9 mouse cellular contexts compared by ENCODE assay signal in genomic region chr2:27026857-27027617, GRCm38 (mm10). TPM values are rescaled to one million over a fixed set of nuclear protein-coding genes. Genes with fewer than 3 reads are reported as not detected.
A peak's percentile ranks its signal among the peaks of the same experiment; 100 is the strongest.
DNase-seq lines count a peak whose midpoint lies in the region; ATAC-seq and TF ChIP-seq lines count a peak whose summit lies in the region.
"Had no signal": no experiment of that assay in that cellular context is flagged by ENCODE, and none has a peak within 500 bp of the region (broad histone marks: within the 10 kb centered on the region; RNA-seq: fewer than 3 reads in every experiment).

No protein-coding gene starts in this region.

- 35% methylated on average over 10 of the region's 10 CpGs for WGBS in bone marrow, adult 2 months
- WGBS in hindbrain, embryonic 15.5 days, result 70% methylated on average over 10 of the region's 10 CpGs
- WGBS in midbrain, embryonic 15.5 days, result 73% methylated on average over 10 of the region's 10 CpGs

- H3K4me2 ChIP-seq in hindbrain, embryonic 15.5 days, result peak overlapping the region; percentile 56
- peak overlapping the region; percentile 80 for H3K4me2 ChIP-seq in midbrain, embryonic 15.5 days

- peak overlapping the region; percentile 55 for H3K4me3 ChIP-seq in bone marrow, adult 2 months (replicated peaks; ENCODE audit: control insufficient read depth, low read depth, low read length)
- peak overlapping the region; percentile 42 for H3K4me3 ChIP-seq in hindbrain, embryonic 15.5 days
- peak overlapping the region; percentile 47 for H3K4me3 ChIP-seq in midbrain, embryonic 15.5 days
- H3K4me3 ChIP-seq: liver, embryonic 15.5 days had no signal

- TF ChIP-seq POLR2A in bone marrow, adult 2 months (IDR thresholded peaks at IDR 0.05; ENCODE audit: borderline replicate concordance, control insufficient read depth, low read depth, low read length), result no peak

- ATAC-seq in hindbrain, embryonic 15.5 days (ENCODE audit: low FRiP score, low read depth), result no peak
- ATAC-seq in midbrain, embryonic 15.5 days (replicated peaks), result no peak
- ATAC-seq in frontal cortex, adult (ENCODE audit: low TSS enrichment), result no peak

- peak overlapping the region; percentile 84 for H3K27ac ChIP-seq in bone marrow, adult 2 months (ENCODE audit: control insufficient read depth, insufficient read depth, low read depth, low read length, poor library complexity)
- H3K27ac ChIP-seq in hindbrain, embryonic 15.5 days (replicated peaks), result peak overlapping the region; percentile 61
- peak overlapping the region; percentile 72 for H3K27ac ChIP-seq in midbrain, embryonic 15.5 days
- H3K27ac ChIP-seq: liver, embryonic 15.5 days had no signal

- H3K9ac ChIP-seq in hindbrain, embryonic 15.5 days, result peak overlapping the region; percentile 39
- peak overlapping the region; percentile 56 for H3K9ac ChIP-seq in midbrain, embryonic 15.5 days
- H3K9ac ChIP-seq: liver, embryonic 15.5 days had no signal

- DNase-seq in cerebellum, postnatal 14 days, result peak; percentile 59 to 64
- DNase-seq in layer of hippocampus, postnatal 25 days (ENCODE audit: extremely low spot score in 1 of 2, low spot score in 1 of 2), result no peak
- DNase-seq in ovary, postnatal 14 days (ENCODE audit: low spot score), result no peak

- peaks cover 8% of the 10 kb centered on the region; the same call in 1 of the 2 replicates for H3K27me3 ChIP-seq in hindbrain, embryonic 15.5 days
- H3K27me3 ChIP-seq in midbrain, embryonic 15.5 days (replicated peaks), result 0 out of 2 replicates have a peak, but pooled peaks cover 9% of the 10 kb centered on the region

- no peaks in the 10 kb centered on the region for H3K9me3 ChIP-seq in hindbrain, embryonic 15.5 days
- H3K9me3 ChIP-seq in midbrain, embryonic 15.5 days, result no peaks in the 10 kb centered on the region
- H3K9me3 ChIP-seq: liver, embryonic 15.5 days had no signal

- no peak for TF ChIP-seq CTCF in bone marrow, adult 2 months (IDR thresholded peaks at IDR 0.05; ENCODE audit: control insufficient read depth, insufficient read depth, low read length)

- H3K4me1 ChIP-seq in bone marrow, adult 2 months (ENCODE audit: control insufficient read depth, insufficient read depth, low read length), result peaks cover 4% of the 10 kb centered on the region; the same call in 1 of the 2 replicates
- peaks cover 14% of the 10 kb centered on the region for H3K4me1 ChIP-seq in hindbrain, embryonic 15.5 days (replicated peaks)
- H3K4me1 ChIP-seq in midbrain, embryonic 15.5 days, result peaks cover 19% of the 10 kb centered on the region

- H3K36me3 ChIP-seq in hindbrain, embryonic 15.5 days, result no peaks in the 10 kb centered on the region
- no peaks in the 10 kb centered on the region for H3K36me3 ChIP-seq in midbrain, embryonic 15.5 days (replicated peaks)
- H3K36me3 ChIP-seq: liver, embryonic 15.5 days had no signal

RNA-seq across cellular contexts. Expression of gene Slc2a6, which starts 0.8 kb away (rescaled TPM):
- 6.3 and 26.1 TPM in 2 replicates for polyA plus RNA-seq in bone marrow, adult 2 months (2011; ENCODE audit: insufficient read depth, insufficient read length, low replicate concordance, missing spikeins)
- 13.8 and 14.1 TPM in 2 replicates for polyA plus RNA-seq in hindbrain, embryonic 15.5 days (2015; fragmentation: Nextera tagmentation; extraction: Ambion mirVana)
- 9.0 and 9.3 TPM in 2 replicates for polyA plus RNA-seq in midbrain, embryonic 15.5 days (2015; fragmentation: Nextera tagmentation; extraction: Ambion mirVana)
- 10 to 100 TPM; 40.1 to 40.4 TPM for total RNA-seq in layer of hippocampus, postnatal 25 days (2021)

RNA-seq across cellular contexts. Expression of gene Cacfd1, which starts 17.3 kb away (rescaled TPM):
- 11.8 and 20.8 TPM in 2 replicates for polyA plus RNA-seq in bone marrow, adult 2 months (2011; ENCODE audit: insufficient read depth, insufficient read length, low replicate concordance, missing spikeins)
- polyA plus RNA-seq in hindbrain, embryonic 15.5 days (2015; fragmentation: Nextera tagmentation; extraction: Ambion mirVana), result 103 and 105 TPM in 2 replicates
- 123 and 126 TPM in 2 replicates for polyA plus RNA-seq in midbrain, embryonic 15.5 days (2015; fragmentation: Nextera tagmentation; extraction: Ambion mirVana)
- total RNA-seq in layer of hippocampus, postnatal 25 days (2021), result 10 to 100 TPM; 39.5 to 44.1 TPM

RNA-seq across cellular contexts. Expression of gene Mymk, which starts 44.9 kb away (rescaled TPM):
- not detected in 2 replicates for polyA plus RNA-seq in bone marrow, adult 2 months (2011; ENCODE audit: insufficient read depth, insufficient read length, low replicate concordance, missing spikeins)
- 0.22 and 0.35 TPM in 2 replicates for polyA plus RNA-seq in hindbrain, embryonic 15.5 days (2015; fragmentation: Nextera tagmentation; extraction: Ambion mirVana)
- 0.14 TPM in 2 replicates for polyA plus RNA-seq in midbrain, embryonic 15.5 days (2015; fragmentation: Nextera tagmentation; extraction: Ambion mirVana)
- under 1 TPM; 0.61 to 0.71 TPM for total RNA-seq in layer of hippocampus, postnatal 25 days (2021)

RNA-seq across cellular contexts. Expression of gene Adamtsl2, which starts 52.1 kb away (rescaled TPM):
- 0.85 TPM in 1 of 2 replicates, not detected in the other for polyA plus RNA-seq in bone marrow, adult 2 months (2011; ENCODE audit: insufficient read depth, insufficient read length, low replicate concordance, missing spikeins)
- 8.0 and 10.4 TPM in 2 replicates for polyA plus RNA-seq in hindbrain, embryonic 15.5 days (2015; fragmentation: Nextera tagmentation; extraction: Ambion mirVana)
- polyA plus RNA-seq in midbrain, embryonic 15.5 days (2015; fragmentation: Nextera tagmentation; extraction: Ambion mirVana), result 9.7 and 10.1 TPM in 2 replicates
- 10 to 100 TPM; 10.9 to 12.7 TPM for total RNA-seq in layer of hippocampus, postnatal 25 days (2021)

RNA-seq across cellular contexts. Expression of gene Adamts13, which starts 53.8 kb away (rescaled TPM):
- polyA plus RNA-seq in bone marrow, adult 2 months (2011; ENCODE audit: insufficient read depth, insufficient read length, low replicate concordance, missing spikeins), result not detected in 2 replicates
- not detected in 2 replicates for polyA plus RNA-seq in hindbrain, embryonic 15.5 days (2015; fragmentation: Nextera tagmentation; extraction: Ambion mirVana)
- polyA plus RNA-seq in midbrain, embryonic 15.5 days (2015; fragmentation: Nextera tagmentation; extraction: Ambion mirVana), result not detected in 2 replicates
- total RNA-seq in layer of hippocampus, postnatal 25 days (2021), result 1 to 10 TPM in 1 of 2 experiments, under 1 TPM in 1; 0.92 to 1.7 TPM
- total RNA-seq: adrenal gland, adult 8-10 months had no signal

Comparison
In these comparisons a context has a peak if more than half of its experiments do, and no peak if none do; other contexts are left out.
1. DNase-seq: peak in cerebellum, postnatal 14 days (2 of 2); none in layer of hippocampus, postnatal 25 days (0 of 2) and ovary, postnatal 14 days (single experiment).
2. Peak in every context shown above with its lines, with median percentiles within 50 percentile points of each other: H3K27ac ChIP-seq and H3K4me3 ChIP-seq.